Mouse (Mus musculus): Measurements from ENCODE around the gene Mef2c. TPM values are rescaled to one million over a fixed set of nuclear protein-coding genes. Genes with fewer than 3 reads are reported as not detected.

Gene Mef2c
- polyA plus RNA-seq (2012; rRNA removed) = 7.9 and 8.0 TPM in 2 replicates

GRCm38 (mm10) chr13:83503919-83504318, at the start of gene Mef2c:
TSS of gene Mef2c (plus strand) at chr13:83504034.

